Mouse (Mus musculus) limb, embryonic 14.5 days (tissue): ENCODE measurements around the gene Mfap3l. TPM values are rescaled to one million over a fixed set of nuclear protein-coding genes. Genes with fewer than 3 reads are reported as not detected.
A peak's percentile ranks its signal among the peaks of the same experiment; 100 is the strongest.

ENCODE experiments used
- ATAC-seq: fragments of 200-750 bp; cut with Nextera tagmentation; 2 replicates; pipeline ENCODE4 v1.8.0; 2017; ENCODE audit warnings: low read depth, moderate number of reproducible peaks, moderate TSS enrichment; ENCODE audit not compliant: low FRiP score
- DNase-seq: peaks from one replicate; pipeline ENCODE4 v3.0.0-alpha.2; 2015; ENCODE audit warnings: low spot score
- H3K27ac ChIP-seq: fragments of 300-500 bp; sonication (generic); replicated peaks from 2 replicates; pipeline ENCODE4 v1.5.1; 2014; ENCODE audit warnings: low read depth, mild to moderate bottlenecking, low read length, moderate library complexity, mixed read lengths
- H3K27me3 ChIP-seq: fragments of 300-500 bp; sonication (generic); 2 replicates; pipeline ENCODE4 v1.6.1; 2014; ENCODE audit warnings: low read length, mixed read lengths; ENCODE audit not compliant: control insufficient read depth, insufficient read depth
- H3K36me3 ChIP-seq: fragments of 300-500 bp; sonication (generic); 2 replicates; pipeline ENCODE4 v1.6.1; 2014; ENCODE audit warnings: mild to moderate bottlenecking, low read length, moderate library complexity, mixed read lengths; ENCODE audit not compliant: control insufficient read depth, insufficient read depth
- H3K4me1 ChIP-seq: fragments of 300-500 bp; sonication (generic); 2 replicates; pipeline ENCODE4 v1.6.1; 2014; ENCODE audit warnings: antibody characterized with exemption, low read length, mixed read lengths; ENCODE audit not compliant: control insufficient read depth, insufficient read depth
- H3K4me2 ChIP-seq: fragments of 300-500 bp; sonication (generic); replicated peaks from 2 replicates; pipeline ENCODE4 v1.6.1; 2014; ENCODE audit warnings: low read depth, mild to moderate bottlenecking, low read length, moderate library complexity; ENCODE audit not compliant: severe bottlenecking
- H3K4me3 ChIP-seq: fragments of 300-500 bp; sonication (generic); replicated peaks from 2 replicates; pipeline ENCODE4 v1.5.1; 2014; ENCODE audit warnings: low read length
- H3K9ac ChIP-seq: fragments of 300-500 bp; sonication (generic); 2 replicates; pipeline ENCODE4 v1.6.1; 2014; ENCODE audit warnings: mild to moderate bottlenecking, low read depth, low read length, moderate library complexity; ENCODE audit not compliant: severe bottlenecking
- H3K9me3 ChIP-seq: fragments of 300-500 bp; sonication (generic); 2 replicates; pipeline ENCODE4 v1.6.1; 2016; ENCODE audit warnings: low read length; ENCODE audit not compliant: control insufficient read depth
- POLR2A ChIP-seq: fragments of 200-500 bp; IDR thresholded peaks from 2 replicates; pipeline ENCODE4 v1.8.0; 2012; ENCODE audit warnings: inconsistent platforms, mild to moderate bottlenecking, moderate library complexity, borderline replicate concordance; ENCODE audit not compliant: insufficient read depth, insufficient read length; ENCODE audit errors: extremely low read depth
- WGBS: fragments of 180-500 bp; shearing (Covaris S2); extraction: QIAGEN DNeasy Blood & Tissue Kit; methylation state at CpG from one replicate; pipeline ENCODE4 v1.1.7; 2014; 5-methylcytosine and 5-hydroxymethylcytosine counted together
- polyA plus RNA-seq, 2 experiments: library from polyadenylated mRNA; depleted of rRNA in 1 of 2; stranded (reverse) in 1 of 2; unstranded in 1 of 2; fragments of >200 nt; fragmentation: Nextera tagmentation in 1 of 2; extraction: Ambion mirVana in 1 of 2; gene quantifications; 2 replicates each; pipeline versions ENCODE4 v1.2.1 to v1.2.3; 2012 to 2014

Gene Mfap3l
- polyA plus RNA-seq, 2 experiments = 2.6 to 4.0 TPM

- Histone ChIP-seq H3K9me3 (no peaks in the 10 kb centered on the region), H3K4me3 (no peak overlapping the region), H3K36me3 (no peaks in the 10 kb centered on the region), H3K9ac (no peak overlapping the region), H3K27me3 (no peaks in the 10 kb centered on the region), H3K4me1 (no peaks in the 10 kb centered on the region), H3K4me2 (no peak overlapping the region), H3K27ac (no peak overlapping the region)
- TF ChIP-seq POLR2A = no peak
- peak; percentile 60; the same call in 1 of the 2 replicates for ATAC-seq
- WGBS = 61% methylated on average over 5 of the region's 5 CpGs
- DNase-seq = no peak
These were observed 30.9 kb downstream of the Mfap3l start for GRCm38 (mm10) chr8:60663552-60663951.

DNA sequence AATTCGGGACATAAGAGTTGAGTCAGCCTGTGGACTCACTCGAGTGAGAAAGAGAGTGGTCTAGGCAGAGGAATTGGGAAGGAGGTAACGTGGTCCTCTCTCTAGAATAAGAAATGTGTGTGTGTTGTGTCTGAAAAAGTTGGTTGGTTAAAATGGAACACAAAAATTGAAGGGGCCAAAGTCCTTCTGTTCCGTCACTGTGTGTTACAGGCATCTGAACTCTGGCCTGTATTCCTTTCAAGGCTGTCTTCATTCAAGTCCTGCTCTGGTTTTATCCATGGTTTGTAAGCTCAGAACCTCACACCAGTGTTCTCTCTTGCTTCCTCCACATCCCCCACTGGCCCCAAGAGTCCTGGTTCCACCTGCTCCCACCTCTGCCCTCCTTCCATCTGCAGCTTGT, 33.2 kb downstream of the Mfap3l start:
- H3K4me3 ChIP-seq = no peak overlapping the region
- H3K36me3 ChIP-seq = no peaks in the 10 kb centered on the region
- 83% methylated on average over 4 of the region's 4 CpGs for WGBS
- H3K4me1 ChIP-seq = no peaks in the 10 kb centered on the region
- TF ChIP-seq POLR2A = no peak
- DNase-seq (no peak), ATAC-seq (no peak)
- no peak overlapping the region for H3K4me2 ChIP-seq
- H3K27ac ChIP-seq = no peak overlapping the region
- H3K27me3 ChIP-seq = no peaks in the 10 kb centered on the region
- H3K9ac ChIP-seq = no peak overlapping the region
- H3K9me3 ChIP-seq = no peaks in the 10 kb centered on the region

DNA sequence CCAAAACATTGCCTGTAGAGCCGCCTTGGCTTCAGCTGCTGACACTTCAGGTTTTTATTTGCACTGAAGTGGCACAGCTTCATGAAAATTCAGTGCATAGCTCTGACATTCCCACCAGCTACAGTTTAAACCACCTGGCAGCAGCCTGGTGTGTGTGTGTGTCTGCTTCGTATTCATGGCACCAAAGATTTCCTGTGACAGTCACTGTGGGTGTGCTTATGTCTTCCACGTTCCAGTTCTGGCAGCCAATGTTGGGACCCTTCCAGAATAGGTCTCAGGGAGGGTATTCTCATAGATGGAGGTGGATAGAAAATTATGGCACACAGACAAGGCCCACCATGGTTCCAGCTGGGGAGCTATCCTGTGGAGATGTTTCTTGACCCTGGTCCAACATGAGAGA, 34.2 kb downstream of the Mfap3l start:
- Histone ChIP-seq H3K27me3 (no peaks in the 10 kb centered on the region), H3K9me3 (no peaks in the 10 kb centered on the region), H3K4me2 (no peak overlapping the region), H3K4me3 (no peak overlapping the region), H3K36me3 (no peaks in the 10 kb centered on the region), H3K4me1 (no peaks in the 10 kb centered on the region), H3K27ac (no peak overlapping the region), H3K9ac (no peak overlapping the region)
- ATAC-seq (peak; percentile 39; the same call in 1 of the 2 replicates), DNase-seq (peak; percentile 10)
- WGBS = 51% methylated on average over 3 of the region's 3 CpGs
- no peak for TF ChIP-seq POLR2A

DNA sequence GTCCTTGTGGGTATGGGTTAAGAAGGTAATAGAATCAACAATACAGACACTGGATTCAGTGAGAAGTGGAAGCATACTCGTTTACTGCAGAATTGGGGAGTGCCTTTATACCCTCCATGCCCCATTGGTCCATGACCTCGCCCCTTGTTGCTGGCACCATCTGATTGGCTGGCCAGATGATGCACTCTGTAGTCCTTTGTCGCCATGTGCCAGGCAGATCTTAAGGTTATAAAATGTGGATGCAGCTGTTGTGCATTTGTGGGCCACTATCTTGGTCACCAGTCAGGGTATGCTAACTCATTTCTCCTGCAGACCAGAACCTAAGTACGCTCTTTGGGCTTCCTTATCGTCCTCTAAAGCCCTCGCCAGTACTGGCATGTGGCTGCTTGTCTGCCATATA, 46.0 kb downstream of the Mfap3l start:
- ATAC-seq = no peak
- H3K9ac ChIP-seq = no peak overlapping the region
- H3K36me3 ChIP-seq = no peaks in the 10 kb centered on the region
- no peak overlapping the region for H3K4me2 ChIP-seq
- WGBS = 84% methylated on average over 6 of the region's 6 CpGs
- H3K4me3 ChIP-seq = no peak overlapping the region
- no peaks in the 10 kb centered on the region for H3K4me1 ChIP-seq
- no peak for TF ChIP-seq POLR2A
- no peaks in the 10 kb centered on the region for H3K27me3 ChIP-seq
- no peak overlapping the region for H3K27ac ChIP-seq
- DNase-seq = no peak
- H3K9me3 ChIP-seq = no peaks in the 10 kb centered on the region

GRCm38 (mm10) chr8:60681811-60682210, 49.2 kb downstream of the Mfap3l start:
- TF ChIP-seq POLR2A = no peak
- no peak overlapping the region for H3K4me3 ChIP-seq
- H3K27ac ChIP-seq = no peak overlapping the region
- 77% methylated on average over 4 of the region's 4 CpGs for WGBS
- no peaks in the 10 kb centered on the region for H3K27me3 ChIP-seq
- H3K4me2 ChIP-seq = no peak overlapping the region
- ATAC-seq (no peak), DNase-seq (no peak)
- H3K36me3 ChIP-seq = no peaks in the 10 kb centered on the region
- no peaks in the 10 kb centered on the region for H3K9me3 ChIP-seq
- H3K4me1 ChIP-seq = no peaks in the 10 kb centered on the region
- no peak overlapping the region for H3K9ac ChIP-seq

DNA sequence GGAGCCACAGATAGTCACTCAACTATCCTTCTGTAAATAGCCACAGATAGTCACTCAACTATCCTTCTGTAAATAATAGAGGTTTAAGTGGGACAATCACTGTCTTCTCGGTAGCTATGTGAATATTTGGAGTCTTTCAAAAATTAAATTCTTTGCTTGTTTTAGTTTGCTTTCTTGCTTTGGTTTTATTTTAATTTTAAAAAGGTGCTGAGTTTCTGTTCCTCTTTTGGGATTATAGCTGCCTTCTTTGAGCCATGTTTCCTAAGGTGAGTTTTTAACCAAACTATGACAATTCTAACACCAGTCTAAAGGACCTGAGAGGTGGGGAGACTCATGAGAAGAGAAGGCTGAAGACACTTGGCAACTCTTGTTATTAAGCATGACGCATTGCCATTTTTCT, 49.7 kb downstream of the Mfap3l start:
- H3K4me1 ChIP-seq = no peaks in the 10 kb centered on the region
- H3K36me3 ChIP-seq = no peaks in the 10 kb centered on the region
- H3K9ac ChIP-seq = no peak overlapping the region
- TF ChIP-seq POLR2A = no peak
- ATAC-seq (no peak), DNase-seq (no peak)
- no peaks in the 10 kb centered on the region for H3K9me3 ChIP-seq
- no peak overlapping the region for H3K27ac ChIP-seq
- no peaks in the 10 kb centered on the region for H3K27me3 ChIP-seq
- H3K4me3 ChIP-seq = no peak overlapping the region
- H3K4me2 ChIP-seq = no peak overlapping the region
- 81% methylated on average over 2 of the region's 2 CpGs for WGBS
